Mouse (Mus musculus) lung, embryonic 15.5 days (tissue): ENCODE data around the gene Dab2. TPM values are rescaled to one million over a fixed set of nuclear protein-coding genes. Genes with fewer than 3 reads are reported as not detected.

Source experiments
- polyA plus RNA-seq: library from polyadenylated mRNA; unstranded; fragments of >200 nt; fragmentation: Nextera tagmentation; extraction: Ambion mirVana; gene quantifications from 2 replicates; pipeline ENCODE4 v1.2.1, GENCODE M21; 2015

Gene Dab2
- polyA plus RNA-seq, 1 experiment from 2014 or later: 26.9 TPM

Other genes starting within 250 kb of the Dab2 start
- not detected in 2 replicates for gene C9, start 145.5 kb downstream of the Dab2 start, polyA plus RNA-seq
- 6.9 and 7.8 TPM in 2 replicates for gene Fyb, start 223.1 kb downstream of the Dab2 start, polyA plus RNA-seq